Mouse (Mus musculus) hindbrain, embryonic 13.5 days (tissue): ENCODE measurements around the gene Spesp1. TPM values are rescaled to one million over a fixed set of nuclear protein-coding genes. Genes with fewer than 3 reads are reported as not detected.

Source experiments
- ATAC-seq: fragments of 200-750 bp; cut with Nextera tagmentation; 2 replicates; pipeline ENCODE4 v1.8.0; 2017; ENCODE audit warnings: moderate TSS enrichment; ENCODE audit not compliant: low FRiP score
- H3K27ac ChIP-seq: fragments of 300-500 bp; sonication (generic); 2 replicates; pipeline ENCODE4 v1.5.1; 2015; ENCODE audit warnings: inconsistent platforms, mild to moderate bottlenecking, moderate library complexity
- H3K27me3 ChIP-seq: fragments of 300-500 bp; sonication (generic); 2 replicates; pipeline ENCODE4 v1.6.1; 2015; ENCODE audit warnings: mild to moderate bottlenecking, inconsistent platforms
- H3K36me3 ChIP-seq: fragments of 300-500 bp; sonication (generic); 2 replicates; pipeline ENCODE4 v1.6.1; 2015; ENCODE audit warnings: mild to moderate bottlenecking, inconsistent platforms
- H3K4me1 ChIP-seq: fragments of 300-500 bp; sonication (generic); replicated peaks from 2 replicates; pipeline ENCODE4 v1.6.1; 2015; ENCODE audit warnings: inconsistent platforms
- H3K4me2 ChIP-seq: fragments of 300-500 bp; sonication (generic); 2 replicates; pipeline ENCODE4 v1.6.1; 2015; ENCODE audit warnings: inconsistent platforms, mild to moderate bottlenecking, moderate library complexity
- H3K4me3 ChIP-seq: fragments of 300-500 bp; sonication (generic); 2 replicates; pipeline ENCODE4 v1.5.1; 2015; ENCODE audit warnings: mild to moderate bottlenecking, inconsistent platforms
- H3K9ac ChIP-seq: fragments of 300-500 bp; sonication (generic); 2 replicates; pipeline ENCODE4 v1.6.1; 2015; ENCODE audit warnings: mild to moderate bottlenecking, inconsistent platforms
- H3K9me3 ChIP-seq: fragments of 300-500 bp; sonication (generic); 2 replicates; pipeline ENCODE4 v1.6.1; 2016; ENCODE audit warnings: inconsistent platforms
- WGBS: fragments of 180-500 bp; shearing (Covaris S2); methylation state at CpG from one replicate; pipeline ENCODE4 v1.1.7; 2015; 5-methylcytosine and 5-hydroxymethylcytosine counted together
- microRNA-seq: library from miRNA; unstranded; fragments of <30 nt; microRNA quantifications from one replicate; pipeline ENCODE4, GENCODE M21; 2016
- polyA plus RNA-seq: library from polyadenylated mRNA; unstranded; fragments of >200 nt; fragmentation: Nextera tagmentation; extraction: Ambion mirVana; gene quantifications from 2 replicates; pipeline ENCODE4 v1.2.1, GENCODE M21; 2015

Spesp1 gene
- polyA plus RNA-seq, 1 experiment from 2014 or later, result not detected

- H3K9ac ChIP-seq, result peak overlapping the region; percentile 2; the same call in 1 of the 2 replicates
- peaks cover 22% of the 10 kb centered on the region for H3K4me1 ChIP-seq
- H3K27me3 ChIP-seq, result no peaks in the 10 kb centered on the region
- H3K27ac ChIP-seq, result peak overlapping the region; percentile 25; the same call in 1 of the 2 replicates
- peaks cover 3% of the 10 kb centered on the region; the same call in 1 of the 2 replicates for H3K9me3 ChIP-seq
- ATAC-seq, result peak; percentile 60; the same call in 1 of the 2 replicates
- no peaks in the 10 kb centered on the region for H3K36me3 ChIP-seq
- H3K4me2 ChIP-seq, result peak overlapping the region; percentile 31
- no peak overlapping the region for H3K4me3 ChIP-seq
- WGBS, result 21% methylated on average over 19 of the region's 19 CpGs
Observed at GRCm38 (mm10) chr9:62243991-62244611, 37.9 kb downstream of the Spesp1 start.

GRCm38 (mm10) chr9:62240036-62240435 lies 42.0 kb downstream of the Spesp1 start:
- Histone ChIP-seq H3K4me3 (no peak overlapping the region), H3K27ac (no peak overlapping the region), H3K36me3 (no peaks in the 10 kb centered on the region), H3K9ac (no peak overlapping the region), H3K4me2 (no peak overlapping the region), H3K4me1 (peaks cover 34% of the 10 kb centered on the region), H3K9me3 (peaks cover 3% of the 10 kb centered on the region; the same call in 1 of the 2 replicates), H3K27me3 (no peaks in the 10 kb centered on the region)
- ATAC-seq, result no peak
- 42% methylated on average over 10 of the region's 10 CpGs for WGBS

GRCm38 (mm10) chr9:62237381-62237980 lies 44.5 kb downstream of the Spesp1 start:
- H3K27ac ChIP-seq, result peak overlapping the region; percentile 36

GRCm38 (mm10) chr9:62235501-62235900 lies 46.5 kb downstream of the Spesp1 start:
- no peaks in the 10 kb centered on the region for H3K27me3 ChIP-seq
- no peak overlapping the region for H3K4me3 ChIP-seq
- no peak for ATAC-seq
- 84% methylated on average over 2 of the region's 2 CpGs for WGBS
- no peak overlapping the region for H3K9ac ChIP-seq
- no peaks in the 10 kb centered on the region for H3K36me3 ChIP-seq
- H3K4me2 ChIP-seq, result no peak overlapping the region
- no peaks in the 10 kb centered on the region for H3K9me3 ChIP-seq
- no peak overlapping the region for H3K27ac ChIP-seq
- H3K4me1 ChIP-seq, result peaks cover 21% of the 10 kb centered on the region

More at GRCm38 (mm10) chr9:62237381-62237980, 44.5 kb downstream of the Spesp1 start:
- Histone ChIP-seq H3K4me2 (no peak overlapping the region), H3K27me3 (no peaks in the 10 kb centered on the region), H3K4me3 (no peak overlapping the region), H3K9me3 (no peaks in the 10 kb centered on the region), H3K9ac (no peak overlapping the region; the same call in 1 of the 2 replicates), H3K4me1 (peaks cover 21% of the 10 kb centered on the region), H3K36me3 (no peaks in the 10 kb centered on the region)
- ATAC-seq, result no peak
- 48% methylated on average over 9 of the region's 9 CpGs for WGBS

GRCm38 (mm10) chr9:62232649-62233048 lies 49.4 kb downstream of the Spesp1 start:
- no peak for ATAC-seq
- Histone ChIP-seq H3K9me3 (no peaks in the 10 kb centered on the region), H3K4me3 (no peak overlapping the region), H3K27me3 (no peaks in the 10 kb centered on the region), H3K9ac (no peak overlapping the region), H3K4me2 (no peak overlapping the region), H3K36me3 (no peaks in the 10 kb centered on the region), H3K27ac (no peak overlapping the region), H3K4me1 (peaks cover 5% of the 10 kb centered on the region)
- 58% methylated on average over 1 of the region's 1 CpGs for WGBS

- no peaks in the 10 kb centered on the region for H3K4me1 ChIP-seq
- no peaks in the 10 kb centered on the region for H3K36me3 ChIP-seq
- no peaks in the 10 kb centered on the region for H3K9me3 ChIP-seq
- H3K4me3 ChIP-seq, result no peak overlapping the region
- ATAC-seq, result no peak
- H3K27ac ChIP-seq, result no peak overlapping the region
- no peak overlapping the region for H3K4me2 ChIP-seq
- no peak overlapping the region for H3K9ac ChIP-seq
- H3K27me3 ChIP-seq, result no peaks in the 10 kb centered on the region
- 84% methylated on average over 3 of the region's 3 CpGs for WGBS
Observed at GRCm38 (mm10) chr9:62231046-62231445, 51.0 kb downstream of the Spesp1 start.

GRCm38 (mm10) chr9:62229985-62230384 lies 52.0 kb downstream of the Spesp1 start:
- H3K36me3 ChIP-seq, result no peaks in the 10 kb centered on the region
- H3K4me1 ChIP-seq, result no peaks in the 10 kb centered on the region
- 92% methylated on average over 2 of the region's 2 CpGs for WGBS
- H3K9me3 ChIP-seq, result no peaks in the 10 kb centered on the region
- H3K4me3 ChIP-seq, result no peak overlapping the region
- no peaks in the 10 kb centered on the region for H3K27me3 ChIP-seq
- no peak overlapping the region for H3K9ac ChIP-seq
- ATAC-seq, result no peak
- no peak overlapping the region for H3K27ac ChIP-seq
- H3K4me2 ChIP-seq, result no peak overlapping the region

GRCm38 (mm10) chr9:62222481-62222880 lies 59.5 kb downstream of the Spesp1 start:
- no peaks in the 10 kb centered on the region for H3K36me3 ChIP-seq
- no peak overlapping the region for H3K4me3 ChIP-seq
- H3K9ac ChIP-seq, result 0 out of 2 replicates have a peak overlapping the region, but pooled peaks have one; percentile 11
- no peak for ATAC-seq
- peak overlapping the region; percentile 18; the same call in 1 of the 2 replicates for H3K27ac ChIP-seq
- H3K4me2 ChIP-seq, result no peak overlapping the region
- 0 out of 2 replicates have a peak, but pooled peaks cover 3% of the 10 kb centered on the region for H3K27me3 ChIP-seq
- H3K4me1 ChIP-seq, result peaks cover 7% of the 10 kb centered on the region
- H3K9me3 ChIP-seq, result no peaks in the 10 kb centered on the region
- 7% methylated on average over 10 of the region's 10 CpGs for WGBS

GRCm38 (mm10) chr9:62222029-62222428 lies 60.0 kb downstream of the Spesp1 start:
- H3K4me1 ChIP-seq, result peaks cover 7% of the 10 kb centered on the region
- H3K27ac ChIP-seq, result peak overlapping the region; percentile 18; the same call in 1 of the 2 replicates
- H3K4me2 ChIP-seq, result no peak overlapping the region
- 0 out of 2 replicates have a peak, but pooled peaks cover 3% of the 10 kb centered on the region for H3K27me3 ChIP-seq
- H3K4me3 ChIP-seq, result no peak overlapping the region
- no peaks in the 10 kb centered on the region for H3K9me3 ChIP-seq
- H3K36me3 ChIP-seq, result no peaks in the 10 kb centered on the region
- WGBS, result 83% methylated on average over 2 of the region's 2 CpGs
- no peak for ATAC-seq
- H3K9ac ChIP-seq, result no peak overlapping the region

Small RNAs within 50 kb of the gene (microRNA-seq; reads per million reads assigned to microRNA genes)
- not detected for gene Gm25603

Other genes starting within 250 kb of the Spesp1 start
- 17.7 and 18.1 TPM in 2 replicates for gene Glce, start 159.6 kb downstream of the Spesp1 start, polyA plus RNA-seq
- 149 and 172 TPM in 2 replicates for gene Anp32a, start 59.1 kb upstream of the Spesp1 start, polyA plus RNA-seq